Mouse (Mus musculus): ENCODE measurements at regions not wholly inside any gene's neighbourhood (a gene's known extent, or its start where the extent isn't known, plus 50 kb on each side); places are given as distances from the start of the nearest gene placed in this dataset.

DNA sequence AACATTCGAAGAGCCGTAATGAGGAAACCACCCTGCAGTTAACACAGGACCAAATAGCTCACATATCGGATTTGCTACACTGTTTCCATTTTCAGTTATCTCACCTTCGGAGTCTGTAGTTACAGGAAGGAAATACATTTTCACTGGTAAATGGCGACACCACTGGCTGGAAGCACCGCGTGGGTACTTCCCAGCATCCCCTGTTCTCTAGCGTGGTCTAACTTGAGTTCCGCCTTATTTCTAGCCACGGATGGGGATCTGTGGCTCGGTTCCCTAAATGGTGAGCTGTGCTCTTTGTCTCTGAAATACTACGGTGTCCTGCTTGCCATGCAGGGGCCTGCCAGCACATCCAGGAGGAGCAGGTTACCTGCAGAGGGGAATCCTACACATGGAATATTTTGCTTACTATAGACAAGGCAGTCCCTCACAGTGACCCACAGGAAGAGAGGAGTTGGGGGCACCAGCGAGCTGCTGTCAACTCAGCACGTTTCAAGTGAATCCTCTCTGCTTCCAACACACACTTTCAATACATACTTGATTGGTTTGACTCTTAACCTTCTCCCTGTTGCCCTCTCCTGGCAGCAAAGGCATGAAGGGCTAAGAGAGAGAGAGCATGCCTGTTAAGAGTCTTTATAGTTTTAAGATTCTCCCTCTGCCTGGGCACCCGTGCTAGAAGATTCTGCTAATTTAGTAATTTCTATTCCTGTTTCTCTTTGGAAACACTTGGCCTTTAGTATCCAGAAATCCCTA lies 78.9 kb upstream of the Tmem150c start:
- no peak overlapping the region for H3K27ac ChIP-seq (replicated peaks)
- WGBS: 85% methylated on average over 15 of the region's 15 CpGs
- H3K36me3 ChIP-seq (replicated peaks): no peaks in the 10 kb centered on the region
- 0 out of 2 replicates have a peak, but pooled peaks cover 5% of the 10 kb centered on the region for H3K9me3 ChIP-seq
- no peak overlapping the region for H3K4me3 ChIP-seq
- DNase-seq (ENCODE audit: low spot score): no peak
- H3K27me3 ChIP-seq (replicated peaks; ENCODE audit: low read depth, poor library complexity, severe bottlenecking): no peaks in the 10 kb centered on the region
- H3K4me1 ChIP-seq: peaks cover 7% of the 10 kb centered on the region; the same call in 1 of the 2 replicates

GRCm38 (mm10) chr5:100237674-100238278 lies 78.2 kb upstream of the Tmem150c start:
- 0 out of 2 replicates have a peak, but pooled peaks cover 5% of the 10 kb centered on the region for H3K9me3 ChIP-seq
- no peak overlapping the region for H3K4me3 ChIP-seq
- no peak overlapping the region for H3K27ac ChIP-seq (replicated peaks)
- no peak for DNase-seq (ENCODE audit: low spot score)
- H3K27me3 ChIP-seq (replicated peaks; ENCODE audit: low read depth, poor library complexity, severe bottlenecking): no peaks in the 10 kb centered on the region
- no peaks in the 10 kb centered on the region for H3K36me3 ChIP-seq (replicated peaks)
- WGBS: 95% methylated on average over 12 of the region's 12 CpGs
- H3K4me1 ChIP-seq: peaks cover 7% of the 10 kb centered on the region; the same call in 1 of the 2 replicates

GRCm38 (mm10) chr5:100236277-100236676 lies 76.7 kb upstream of the Tmem150c start:
- WGBS: 94% methylated on average over 17 of the region's 17 CpGs
- Histone ChIP-seq H3K27ac (replicated peaks) (no peak overlapping the region), H3K4me3 (no peak overlapping the region)

GRCm38 (mm10) chr5:100232076-100232475 lies 72.5 kb upstream of the Tmem150c start:
- DNase-seq (ENCODE audit: low spot score): no peak
- H3K27ac ChIP-seq (replicated peaks): no peak overlapping the region
- peaks cover 21% of the 10 kb centered on the region for H3K4me1 ChIP-seq
- no peaks in the 10 kb centered on the region for H3K27me3 ChIP-seq (replicated peaks; ENCODE audit: low read depth, poor library complexity, severe bottlenecking)
- H3K9me3 ChIP-seq: no peaks in the 10 kb centered on the region
- WGBS: 61% methylated on average over 7 of the region's 7 CpGs
- no peak overlapping the region for H3K4me3 ChIP-seq
- no peaks in the 10 kb centered on the region for H3K36me3 ChIP-seq (replicated peaks)

More at GRCm38 (mm10) chr5:100236277-100236676, 76.7 kb upstream of the Tmem150c start:
- Histone ChIP-seq H3K27me3 (replicated peaks; ENCODE audit: low read depth, poor library complexity, severe bottlenecking) (no peaks in the 10 kb centered on the region), H3K9me3 (no peaks in the 10 kb centered on the region), H3K36me3 (replicated peaks) (no peaks in the 10 kb centered on the region), H3K4me1 (peaks cover 20% of the 10 kb centered on the region)
- DNase-seq (ENCODE audit: low spot score): no peak

DNA sequence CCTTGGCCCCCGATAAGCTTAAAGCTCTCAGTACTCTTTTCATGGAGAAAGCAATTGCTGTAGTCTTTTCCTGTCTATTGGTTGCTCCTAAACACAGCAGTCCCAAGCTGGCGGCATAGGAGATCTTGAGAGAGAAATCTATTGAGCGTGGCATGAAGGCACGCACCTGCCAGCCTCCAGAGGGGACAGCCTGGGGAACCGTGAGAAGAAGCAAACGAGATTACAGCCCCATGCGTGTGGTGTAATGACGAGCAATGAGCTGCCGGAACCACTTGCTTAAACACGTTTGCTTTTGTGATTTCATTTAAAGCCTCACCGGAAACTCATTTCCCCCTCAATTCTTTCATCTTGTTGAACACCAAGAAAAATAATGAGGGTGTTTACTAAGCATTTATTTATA lies 72.0 kb upstream of the Tmem150c start:
- 81% methylated on average over 11 of the region's 11 CpGs for WGBS
- peaks cover 26% of the 10 kb centered on the region for H3K4me1 ChIP-seq
- DNase-seq (ENCODE audit: low spot score): no peak
- no peak overlapping the region for H3K4me3 ChIP-seq
- no peaks in the 10 kb centered on the region for H3K27me3 ChIP-seq (replicated peaks; ENCODE audit: low read depth, poor library complexity, severe bottlenecking)
- no peaks in the 10 kb centered on the region for H3K36me3 ChIP-seq (replicated peaks)
- no peaks in the 10 kb centered on the region for H3K9me3 ChIP-seq
- no peak overlapping the region for H3K27ac ChIP-seq (replicated peaks)

GRCm38 (mm10) chr5:100230038-100230437 lies 70.4 kb upstream of the Tmem150c start:
- H3K4me1 ChIP-seq: peaks cover 34% of the 10 kb centered on the region
- H3K27ac ChIP-seq (replicated peaks): no peak overlapping the region
- 88% methylated on average over 4 of the region's 4 CpGs for WGBS
- H3K36me3 ChIP-seq (replicated peaks): no peaks in the 10 kb centered on the region
- no peak overlapping the region for H3K4me3 ChIP-seq
- no peak for DNase-seq (ENCODE audit: low spot score)
- H3K27me3 ChIP-seq (replicated peaks; ENCODE audit: low read depth, poor library complexity, severe bottlenecking): no peaks in the 10 kb centered on the region
- H3K9me3 ChIP-seq: no peaks in the 10 kb centered on the region

DNA sequence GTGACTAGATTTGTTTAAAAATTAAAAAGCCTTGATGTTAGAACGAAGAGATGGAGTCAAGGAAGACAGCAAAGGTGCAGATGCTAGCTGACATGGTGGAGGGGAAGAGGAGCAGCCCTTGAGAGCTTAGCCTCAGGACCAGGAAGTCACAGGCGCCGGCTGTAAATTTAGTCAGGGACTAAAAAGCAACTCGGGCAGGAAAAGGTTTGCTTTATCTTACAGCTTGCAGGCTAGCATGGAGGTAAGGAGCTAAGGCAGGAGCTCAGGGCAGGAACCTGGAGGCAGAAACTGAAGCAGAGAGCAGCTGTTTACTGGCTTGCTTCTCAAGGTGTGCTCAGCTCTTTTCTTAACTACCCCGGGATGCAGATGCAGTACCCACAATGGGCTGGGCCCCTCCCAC lies 68.3 kb upstream of the Tmem150c start:
- DNase-seq (ENCODE audit: low spot score): no peak
- no peak overlapping the region for H3K27ac ChIP-seq (replicated peaks)

GRCm38 (mm10) chr5:100226571-100227235 lies 67.1 kb upstream of the Tmem150c start:
- H3K4me3 ChIP-seq: no peak overlapping the region
- H3K27me3 ChIP-seq (replicated peaks; ENCODE audit: low read depth, poor library complexity, severe bottlenecking): no peaks in the 10 kb centered on the region
- peak overlapping the region; percentile 16 for H3K27ac ChIP-seq (replicated peaks)
- WGBS: 63% methylated on average over 17 of the region's 17 CpGs
- H3K36me3 ChIP-seq (replicated peaks): no peaks in the 10 kb centered on the region
- no peaks in the 10 kb centered on the region for H3K9me3 ChIP-seq
- H3K4me1 ChIP-seq: peaks cover 25% of the 10 kb centered on the region
- peak; percentile 70 for DNase-seq (ENCODE audit: low spot score)

More for the DNA sequence above, 68.3 kb upstream of the Tmem150c start:
- Histone ChIP-seq H3K36me3 (replicated peaks) (no peaks in the 10 kb centered on the region), H3K27me3 (replicated peaks; ENCODE audit: low read depth, poor library complexity, severe bottlenecking) (no peaks in the 10 kb centered on the region), H3K4me3 (no peak overlapping the region), H3K4me1 (peaks cover 34% of the 10 kb centered on the region), H3K9me3 (no peaks in the 10 kb centered on the region)
- WGBS: 71% methylated on average over 5 of the region's 5 CpGs

GRCm38 (mm10) chr5:100225491-100225890 lies 65.9 kb upstream of the Tmem150c start:
- Histone ChIP-seq H3K36me3 (replicated peaks) (no peaks in the 10 kb centered on the region), H3K4me3 (no peak overlapping the region), H3K27me3 (replicated peaks; ENCODE audit: low read depth, poor library complexity, severe bottlenecking) (no peaks in the 10 kb centered on the region), H3K9me3 (no peaks in the 10 kb centered on the region), H3K4me1 (peaks cover 28% of the 10 kb centered on the region), H3K27ac (replicated peaks) (no peak overlapping the region)
- no peak for DNase-seq (ENCODE audit: low spot score)
- 81% methylated on average over 7 of the region's 7 CpGs for WGBS

DNA sequence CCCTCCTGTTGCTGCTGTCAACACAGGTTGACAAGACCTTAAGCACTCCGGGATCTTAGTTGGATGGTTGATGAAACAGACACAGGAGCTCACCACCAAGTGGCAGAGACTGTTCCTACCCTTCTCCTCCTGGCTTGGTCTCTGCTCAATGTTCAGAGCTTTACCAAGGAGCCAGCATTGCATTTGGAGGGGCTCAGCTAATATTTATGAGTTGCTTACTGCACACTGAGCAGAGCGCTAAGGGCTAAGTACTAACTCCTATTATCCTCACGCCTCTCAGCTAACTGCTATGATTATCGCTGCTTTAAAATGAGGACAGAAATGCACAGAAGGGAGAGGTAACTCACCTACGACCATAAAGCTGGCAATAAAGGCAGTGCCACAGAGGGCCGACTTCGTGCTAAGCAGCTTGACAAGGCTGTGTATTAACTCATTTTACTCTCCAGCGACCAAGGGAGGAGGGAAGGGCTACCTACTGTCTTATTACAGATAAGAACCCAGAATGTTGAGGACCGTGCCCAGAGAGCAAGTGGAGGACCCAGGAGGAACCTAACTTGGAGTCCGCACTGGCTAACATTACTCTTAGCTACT lies 65.3 kb upstream of the Tmem150c start:
- no peak for DNase-seq (ENCODE audit: low spot score)
- no peak overlapping the region for H3K27ac ChIP-seq (replicated peaks)
- no peak overlapping the region for H3K4me3 ChIP-seq
- H3K4me1 ChIP-seq: peaks cover 28% of the 10 kb centered on the region
- H3K27me3 ChIP-seq (replicated peaks; ENCODE audit: low read depth, poor library complexity, severe bottlenecking): no peaks in the 10 kb centered on the region
- 82% methylated on average over 10 of the region's 10 CpGs for WGBS
- H3K9me3 ChIP-seq: no peaks in the 10 kb centered on the region
- no peaks in the 10 kb centered on the region for H3K36me3 ChIP-seq (replicated peaks)

DNA sequence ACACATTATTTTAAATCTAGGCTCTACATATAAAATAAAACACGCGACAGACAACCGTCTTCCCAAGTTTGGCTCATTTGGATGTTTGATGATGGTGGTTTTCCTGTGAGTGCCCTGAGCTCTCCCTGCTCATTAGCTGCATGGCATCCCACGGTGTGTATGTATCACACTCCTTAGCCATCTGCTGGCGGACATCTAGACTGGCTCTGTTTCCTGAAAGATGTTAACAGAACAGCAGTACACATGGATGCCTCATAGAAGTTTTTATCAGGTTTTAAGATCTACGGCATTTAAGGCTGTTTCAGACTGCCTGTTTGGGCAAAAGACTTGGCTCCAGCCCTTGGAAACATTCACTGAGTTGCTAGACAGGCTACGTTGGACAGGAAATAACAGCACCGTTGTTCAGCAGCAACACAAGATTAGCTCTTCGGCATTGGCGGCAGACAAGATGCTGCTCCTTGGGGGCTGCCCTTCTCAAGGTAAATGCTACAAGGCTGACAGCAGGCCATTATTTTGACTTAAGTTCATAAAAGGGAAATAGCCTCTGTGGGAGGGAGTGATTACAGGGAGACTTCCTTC lies 61.5 kb upstream of the Tmem150c start:
- DNase-seq (ENCODE audit: low spot score): no peak
- H3K27ac ChIP-seq (replicated peaks): no peak overlapping the region
- H3K27me3 ChIP-seq (replicated peaks; ENCODE audit: low read depth, poor library complexity, severe bottlenecking): no peaks in the 10 kb centered on the region
- H3K36me3 ChIP-seq (replicated peaks): no peaks in the 10 kb centered on the region
- H3K4me3 ChIP-seq: no peak overlapping the region
- H3K9me3 ChIP-seq: no peaks in the 10 kb centered on the region
- H3K4me1 ChIP-seq: peaks cover 21% of the 10 kb centered on the region
- 76% methylated on average over 10 of the region's 10 CpGs for WGBS

GRCm38 (mm10) chr5:100220320-100220719 lies 60.7 kb upstream of the Tmem150c start:
- Histone ChIP-seq H3K4me3 (no peak overlapping the region), H3K9me3 (no peaks in the 10 kb centered on the region), H3K36me3 (replicated peaks) (no peaks in the 10 kb centered on the region), H3K27ac (replicated peaks) (no peak overlapping the region), H3K4me1 (peaks cover 16% of the 10 kb centered on the region), H3K27me3 (replicated peaks; ENCODE audit: low read depth, poor library complexity, severe bottlenecking) (no peaks in the 10 kb centered on the region)
- WGBS: 90% methylated on average over 11 of the region's 11 CpGs
- DNase-seq (ENCODE audit: low spot score): no peak

Measured in embryonic facial prominence, embryonic 10.5 days (tissue).